Mouse (Mus musculus) hindbrain, postnatal 0 days (tissue): ENCODE data around the gene Myd88. TPM values are rescaled to one million over a fixed set of nuclear protein-coding genes. Genes with fewer than 3 reads are reported as not detected.
A peak's percentile ranks its signal among the peaks of the same experiment; 100 is the strongest.

ENCODE experiments used
- ATAC-seq: fragments of 200-750 bp; cut with Nextera tagmentation; 2 replicates; pipeline ENCODE4 v1.8.0; 2017; ENCODE audit warnings: mild to moderate bottlenecking, moderate TSS enrichment, moderate library complexity
- DNase-seq: peaks from one replicate; pipeline ENCODE4 v3.0.0-alpha.2; 2015; ENCODE audit warnings: low spot score
- H3K27ac ChIP-seq: fragments of 300-500 bp; sonication (generic); 2 replicates; pipeline ENCODE4 v1.5.1; 2014; ENCODE audit warnings: mild to moderate bottlenecking
- H3K27me3 ChIP-seq: fragments of 300-500 bp; sonication (generic); 2 replicates; pipeline ENCODE4 v1.6.1; 2014; ENCODE audit warnings: low read length, mixed read lengths; ENCODE audit not compliant: insufficient read depth
- H3K36me3 ChIP-seq: fragments of 300-500 bp; sonication (generic); 2 replicates; pipeline ENCODE4 v1.6.1; 2014; ENCODE audit warnings: low read length, mixed read lengths; ENCODE audit not compliant: insufficient read depth
- H3K4me1 ChIP-seq: fragments of 300-500 bp; sonication (generic); 2 replicates; pipeline ENCODE4 v1.6.1; 2014; ENCODE audit warnings: antibody characterized with exemption, low read length, mixed read lengths; ENCODE audit not compliant: insufficient read depth
- H3K4me2 ChIP-seq: fragments of 300-500 bp; sonication (generic); 2 replicates; pipeline ENCODE4 v1.6.1; 2014; ENCODE audit warnings: low read depth, mild to moderate bottlenecking, low read length, moderate library complexity, mixed read lengths
- H3K4me3 ChIP-seq: fragments of 300-500 bp; sonication (generic); 2 replicates; pipeline ENCODE4 v1.5.1; 2014; ENCODE audit warnings: low read length
- H3K9ac ChIP-seq: fragments of 300-500 bp; sonication (generic); replicated peaks from 2 replicates; pipeline ENCODE4 v1.6.1; 2014; ENCODE audit warnings: mild to moderate bottlenecking, low read length, moderate library complexity, mixed read lengths
- H3K9me3 ChIP-seq: fragments of 300-500 bp; sonication (generic); 2 replicates; pipeline ENCODE4 v1.6.1; 2016; ENCODE audit warnings: low read length, mixed read lengths
- CTCF ChIP-seq: IDR thresholded peaks from 2 replicates; pipeline ENCODE4 v1.5.1; 2016; ENCODE audit warnings: antibody characterized with exemption, control low read depth, low read depth
- WGBS: fragments of 180-500 bp; shearing (Covaris S2); extraction: QIAGEN DNeasy Blood & Tissue Kit; methylation state at CpG from one replicate; pipeline ENCODE4 v1.1.7; 2014; 5-methylcytosine and 5-hydroxymethylcytosine counted together
- polyA plus RNA-seq: library from polyadenylated mRNA; unstranded; fragments of >200 nt; fragmentation: Nextera tagmentation; extraction: Ambion mirVana; gene quantifications from 2 replicates; pipeline ENCODE4 v1.2.1, GENCODE M21; 2015
- total RNA-seq: library from RNA; depleted of rRNA; stranded (reverse); fragments of >200 nt; gene quantifications from 2 replicates; pipeline ENCODE4 v1.2.3, GENCODE M21; 2014

Gene Myd88
- total and polyA plus RNA-seq, 2 experiments from 2014 or later, result 3.9 to 5.2 TPM

DNA sequence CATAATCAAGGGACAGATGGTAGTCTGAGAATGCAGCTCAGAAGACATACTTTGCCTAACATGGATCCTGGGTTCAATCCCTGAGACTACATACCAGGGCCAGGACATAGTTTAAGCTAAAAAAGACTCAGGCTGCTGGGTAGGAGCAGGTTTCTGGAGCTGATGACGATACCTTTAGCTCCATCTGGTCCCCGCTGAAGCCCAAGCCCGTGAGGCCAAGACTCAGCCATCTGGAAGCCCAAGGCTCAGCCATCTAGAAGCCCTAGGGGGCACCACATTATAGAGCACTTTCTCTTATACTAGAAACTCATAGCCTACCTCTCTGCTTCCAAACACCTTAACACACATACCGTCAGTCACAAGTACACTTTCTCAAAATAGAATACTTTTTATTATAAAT, 5.6 kb downstream of the Myd88 start:
- WGBS, result 77% methylated on average over 4 of the region's 4 CpGs
- Histone ChIP-seq H3K27ac (no peak overlapping the region), H3K36me3 (no peaks in the 10 kb centered on the region), H3K9me3 (no peaks in the 10 kb centered on the region), H3K27me3 (no peaks in the 10 kb centered on the region), H3K4me3 (no peak overlapping the region), H3K9ac (no peak overlapping the region), H3K4me2 (no peak overlapping the region), H3K4me1 (peaks cover 11% of the 10 kb centered on the region)
- ATAC-seq (no peak), DNase-seq (no peak)
- TF ChIP-seq CTCF, result no peak

- Histone ChIP-seq H3K4me3 (no peak overlapping the region), H3K9ac (no peak overlapping the region), H3K27me3 (no peaks in the 10 kb centered on the region), H3K4me2 (no peak overlapping the region), H3K9me3 (no peaks in the 10 kb centered on the region), H3K4me1 (peaks cover 11% of the 10 kb centered on the region), H3K36me3 (no peaks in the 10 kb centered on the region), H3K27ac (no peak overlapping the region)
- 83% methylated on average over 2 of the region's 2 CpGs for WGBS
- no peak for TF ChIP-seq CTCF
- no peak for DNase-seq
- ATAC-seq, result no peak
Observed at GRCm38 (mm10) chr9:119334834-119335233, 6.4 kb downstream of the Myd88 start.

- Histone ChIP-seq H3K27me3 (no peaks in the 10 kb centered on the region), H3K4me2 (no peak overlapping the region), H3K36me3 (no peaks in the 10 kb centered on the region), H3K4me3 (no peak overlapping the region), H3K9me3 (no peaks in the 10 kb centered on the region), H3K27ac (no peak overlapping the region), H3K9ac (no peak overlapping the region), H3K4me1 (peaks cover 8% of the 10 kb centered on the region)
- 59% methylated on average over 10 of the region's 10 CpGs for WGBS
- no peak for TF ChIP-seq CTCF
- ATAC-seq (no peak), DNase-seq (no peak)
Observed at GRCm38 (mm10) chr9:119334324-119334723, 6.9 kb downstream of the Myd88 start.

DNA sequence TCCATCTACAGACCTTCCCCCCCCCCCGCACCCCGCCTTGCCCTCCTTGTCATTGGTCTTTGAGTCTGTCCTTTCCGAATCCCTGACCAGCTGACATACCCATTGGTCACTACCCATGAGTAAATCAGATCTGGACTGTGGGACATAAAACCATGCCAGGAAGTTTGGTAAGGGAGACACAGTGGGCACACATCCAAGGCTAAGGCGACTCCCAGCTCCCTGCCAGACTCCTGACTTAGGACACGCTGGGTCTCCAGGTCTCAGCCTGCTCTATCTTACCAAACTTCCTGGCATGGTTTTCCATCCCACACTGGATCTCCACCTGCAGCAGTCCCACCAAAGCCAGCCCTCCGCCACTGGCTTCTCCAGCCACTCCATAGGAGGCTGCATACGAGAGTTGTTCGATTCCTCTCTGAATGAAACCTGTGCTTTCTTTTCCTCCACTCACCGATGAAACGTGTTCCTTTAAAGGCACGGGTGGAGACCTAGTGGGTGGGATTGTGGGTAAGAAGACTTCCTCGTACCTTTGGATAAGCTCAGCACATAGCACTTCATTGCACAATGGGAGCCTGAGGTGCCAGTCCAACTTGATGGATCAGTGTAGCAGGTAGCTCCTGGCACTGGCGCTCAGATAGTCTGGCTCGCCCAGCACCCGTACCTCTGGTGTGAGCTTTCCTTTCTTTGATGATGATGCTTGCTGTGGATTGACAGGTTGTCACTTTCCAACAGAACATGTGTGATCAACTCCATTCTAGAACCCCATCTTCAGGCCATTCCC, 10.8 kb downstream of the Myd88 start:
- Histone ChIP-seq H3K4me2 (no peak overlapping the region), H3K36me3 (no peaks in the 10 kb centered on the region), H3K9me3 (no peaks in the 10 kb centered on the region), H3K4me3 (no peak overlapping the region), H3K27me3 (no peaks in the 10 kb centered on the region), H3K4me1 (0 out of 2 replicates have a peak, but pooled peaks cover 5% of the 10 kb centered on the region), H3K9ac (no peak overlapping the region), H3K27ac (no peak overlapping the region)
- ATAC-seq (no peak), DNase-seq (no peak)
- WGBS, result 86% methylated on average over 15 of the region's 15 CpGs
- TF ChIP-seq CTCF, result no peak

DNA sequence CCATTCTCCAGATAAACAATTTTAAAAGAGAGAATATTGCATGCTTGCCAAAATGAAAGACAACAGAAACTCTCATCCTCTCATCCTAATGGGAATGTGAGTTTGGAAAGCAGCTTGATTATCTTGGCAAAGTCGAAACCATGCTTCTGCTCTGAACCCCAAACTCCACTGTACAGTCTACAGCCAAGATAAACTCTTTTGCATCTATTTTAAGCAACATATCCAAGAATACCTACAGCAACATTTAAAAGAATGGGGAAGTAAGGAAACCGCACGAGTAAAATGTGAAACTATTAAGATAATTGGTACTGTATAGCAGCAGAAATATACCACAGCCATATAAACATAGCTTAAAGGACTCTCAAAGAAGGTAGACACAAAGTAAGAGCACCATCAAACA, 12.7 kb downstream of the Myd88 start:
- no peak overlapping the region for H3K4me2 ChIP-seq
- H3K4me3 ChIP-seq, result no peak overlapping the region
- DNase-seq, result no peak
- ATAC-seq, result no peak
- H3K27ac ChIP-seq, result no peak overlapping the region
- no peak overlapping the region for H3K9ac ChIP-seq
- no peak for TF ChIP-seq CTCF
- H3K9me3 ChIP-seq, result no peaks in the 10 kb centered on the region
- no peaks in the 10 kb centered on the region for H3K4me1 ChIP-seq
- no peaks in the 10 kb centered on the region for H3K36me3 ChIP-seq
- H3K27me3 ChIP-seq, result no peaks in the 10 kb centered on the region
- 85% methylated on average over 3 of the region's 3 CpGs for whole genome bisulfite sequencing

DNA sequence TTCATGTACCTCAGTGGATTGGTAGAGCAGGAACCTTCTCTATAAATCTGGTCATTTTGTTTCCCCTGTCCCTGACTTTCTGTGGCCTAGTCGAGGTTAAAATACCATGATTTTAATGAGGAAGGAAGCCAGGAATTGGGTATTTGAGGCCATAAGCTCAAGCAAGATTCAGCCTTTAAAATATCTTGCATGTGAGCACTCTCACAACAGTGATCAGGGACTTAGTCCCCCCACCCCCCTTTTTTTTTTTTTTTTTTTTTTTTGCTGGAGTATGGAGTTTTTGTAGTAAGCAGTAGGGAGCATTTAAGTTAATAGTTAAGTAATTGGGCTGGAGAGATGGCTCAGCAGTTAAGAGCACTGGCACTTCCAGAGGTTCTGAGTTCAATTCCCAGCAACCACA, 17.1 kb downstream of the Myd88 start:
- no peak for TF ChIP-seq CTCF
- no peaks in the 10 kb centered on the region for H3K36me3 ChIP-seq
- H3K9me3 ChIP-seq, result no peaks in the 10 kb centered on the region
- peaks cover 7% of the 10 kb centered on the region; the same call in 1 of the 2 replicates for H3K4me1 ChIP-seq
- no peak for ATAC-seq
- no peak overlapping the region for H3K4me3 ChIP-seq
- DNase-seq, result no peak
- 74% methylated on average over 1 of the region's 1 CpGs for WGBS
- no peak overlapping the region for H3K27ac ChIP-seq
- no peaks in the 10 kb centered on the region for H3K27me3 ChIP-seq
- no peak overlapping the region for H3K4me2 ChIP-seq
- H3K9ac ChIP-seq, result no peak overlapping the region

DNA sequence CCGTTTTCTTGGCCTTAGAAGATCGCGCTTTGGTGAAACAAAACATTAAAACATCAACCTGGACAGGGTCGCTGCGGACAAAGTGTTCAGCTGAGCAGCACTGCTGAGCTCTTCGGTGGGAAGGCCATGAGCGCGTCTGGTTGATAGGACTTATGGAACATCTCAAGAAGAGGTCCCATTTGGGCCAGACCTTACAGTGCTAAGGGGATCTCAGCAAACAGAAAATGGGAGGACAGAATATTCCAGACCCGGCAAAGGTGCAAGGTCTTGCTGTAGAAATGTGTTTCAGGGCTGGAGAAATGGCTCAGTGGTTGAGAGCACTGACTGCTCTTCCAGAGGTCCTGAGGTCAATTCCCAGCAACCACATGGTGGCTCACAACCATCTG, 18.0 kb downstream of the Myd88 start:
- H3K27ac ChIP-seq, result peak overlapping the region; percentile 96
- ATAC-seq, result no peak
- 8% methylated on average over 9 of the region's 9 CpGs for WGBS

More for the DNA sequence above, 18.0 kb downstream of the Myd88 start:
- peaks cover 7% of the 10 kb centered on the region; the same call in 1 of the 2 replicates for H3K4me1 ChIP-seq
- H3K9me3 ChIP-seq, result no peaks in the 10 kb centered on the region
- H3K9ac ChIP-seq, result peak overlapping the region; percentile 83
- H3K4me2 ChIP-seq, result peak overlapping the region; percentile 94
- no peak for TF ChIP-seq CTCF
- peak overlapping the region; percentile 92 for H3K4me3 ChIP-seq
- H3K36me3 ChIP-seq, result no peaks in the 10 kb centered on the region
- H3K27me3 ChIP-seq, result no peaks in the 10 kb centered on the region
- DNase-seq, result no peak
